Mouse (Mus musculus): ENCODE measurements around the gene Rab3il1.

DNA sequence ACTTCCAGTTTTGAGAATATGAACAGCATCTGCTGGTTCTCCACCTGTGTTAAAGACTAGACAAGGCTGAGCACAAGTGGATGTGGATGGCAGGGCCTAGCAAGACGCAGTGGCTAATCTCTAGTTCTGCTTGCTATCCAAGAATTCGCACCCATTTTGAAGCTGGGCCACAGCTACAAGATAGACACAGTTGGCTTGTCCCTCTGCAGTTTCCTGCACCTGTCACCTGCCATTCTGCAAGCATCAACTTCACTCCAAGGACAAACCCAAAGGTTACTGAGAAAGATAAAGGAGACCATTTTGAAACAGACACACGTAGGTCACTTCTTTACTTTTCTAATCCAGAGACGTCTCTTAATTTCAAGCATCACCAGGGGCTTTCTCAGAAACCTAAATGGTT, 19.8 kb upstream of the Rab3il1 start:
- TF ChIP-seq ZC3H11A (IDR thresholded peaks at IDR 0.05; ENCODE audit: borderline replicate concordance, low read depth, low read length): no peak
- no peak for TF ChIP-seq CHD2 (IDR thresholded peaks at IDR 0.05; ENCODE audit: low read depth, low read length)
- TF ChIP-seq ZNF384 (IDR thresholded peaks at IDR 0.05; ENCODE audit: low read depth, low read length): no peak
- TF ChIP-seq MAFK (IDR thresholded peaks at IDR 0.05; ENCODE audit: insufficient read depth, low read depth, low read length): no peak
